Mouse (Mus musculus): ENCODE results near the gene Olfr1037. TPM values are rescaled to one million over a fixed set of nuclear protein-coding genes. Genes with fewer than 3 reads are reported as not detected.
"Not testable (repeated sequence)": the region's sequence is repeated elsewhere in the genome, so short reads cannot be mapped to it uniquely, and the experiment has no call there.

Gene Olfr1037
- polyA plus RNA-seq (2012; rRNA removed) = not detected in 2 replicates

- TF ChIP-seq CTCF (IDR thresholded peaks at IDR 0.05; ENCODE audit: extremely low read depth, insufficient read length, insufficient replicate concordance, low read depth, low read length) = no peak
- no peak for TF ChIP-seq POLR2A (IDR thresholded peaks at IDR 0.05; ENCODE audit: low read depth, low read length)
- 90% methylated on average over 2 of the region's 2 CpGs for WGBS
- H3K36me3 ChIP-seq (ENCODE audit: control insufficient read depth, insufficient read depth, low read length) = no peaks in the 10 kb centered on the region
- H3K27me3 ChIP-seq (ENCODE audit: control insufficient read depth, insufficient read depth, low read length) = no peaks in the 10 kb centered on the region
- no peaks in the 10 kb centered on the region for H3K4me1 ChIP-seq (ENCODE audit: control insufficient read depth, insufficient read depth, insufficient read length, low read length)
- no peak within 1 kb of the TSS for H3K4me3 ChIP-seq (ENCODE audit: low read depth, low read length)
- H3K27ac ChIP-seq (ENCODE audit: insufficient read depth, low read depth, low read length) = no peak within 1 kb of the TSS
Measured at GRCm38 (mm10) chr2:86087285-86087684, at the start of gene Olfr1037. Olfr1037 (minus strand) TSS chr2:86087385.

- no peaks in the 10 kb centered on the region for H3K27me3 ChIP-seq (ENCODE audit: control insufficient read depth, insufficient read depth, low read length)
- no peaks in the 10 kb centered on the region for H3K4me1 ChIP-seq (ENCODE audit: control insufficient read depth, insufficient read depth, insufficient read length, low read length)
- H3K36me3 ChIP-seq (ENCODE audit: control insufficient read depth, insufficient read depth, low read length) = no peaks in the 10 kb centered on the region
- TF ChIP-seq CTCF (IDR thresholded peaks at IDR 0.05; ENCODE audit: extremely low read depth, insufficient read length, insufficient replicate concordance, low read depth, low read length) (no peak), POLR2A (IDR thresholded peaks at IDR 0.05; ENCODE audit: low read depth, low read length) (no peak)
- H3K4me3 ChIP-seq (ENCODE audit: low read depth, low read length) = no peak within 1 kb of the TSS
- H3K27ac ChIP-seq (ENCODE audit: insufficient read depth, low read depth, low read length) = no peak within 1 kb of the TSS
- 92% methylated on average over 1 of the region's 1 CpGs for WGBS
Measured at GRCm38 (mm10) chr2:86135828-86136227, 48.6 kb upstream of the Olfr1037 start, which contains the start of gene Olfr1039. Olfr1039 (minus strand) TSS chr2:86135928.

DNA sequence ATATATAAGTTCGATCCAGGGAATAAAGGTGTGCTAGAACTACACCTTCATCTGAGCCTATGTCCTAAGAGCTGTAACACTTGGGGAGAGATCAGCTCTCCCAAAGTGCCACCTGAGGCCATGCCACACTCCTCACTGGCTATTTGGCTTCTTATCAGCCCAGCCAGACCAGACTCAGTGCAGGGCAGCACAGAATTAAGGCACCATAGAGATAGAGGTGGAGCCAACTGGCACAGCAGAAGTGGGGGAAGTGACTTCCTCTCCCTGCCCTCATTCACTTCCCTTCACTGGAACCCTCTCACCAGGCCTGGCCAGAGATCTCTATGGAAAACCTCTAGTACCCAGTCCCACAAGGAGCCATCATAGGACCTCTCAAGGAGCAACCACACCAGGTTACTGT, 6.7 kb downstream of the Olfr1037 start:
- H3K27me3 ChIP-seq (ENCODE audit: control insufficient read depth, insufficient read depth, low read length); H3K36me3 ChIP-seq (ENCODE audit: control insufficient read depth, insufficient read depth, low read length); H3K4me1 ChIP-seq (ENCODE audit: control insufficient read depth, insufficient read depth, insufficient read length, low read length); H3K27ac ChIP-seq (ENCODE audit: insufficient read depth, low read depth, low read length); H3K4me3 ChIP-seq (ENCODE audit: low read depth, low read length): not testable (repeated sequence)
- 76% methylated on average over 1 of the region's 1 CpGs for WGBS

- H3K4me1 ChIP-seq (ENCODE audit: control insufficient read depth, insufficient read depth, insufficient read length, low read length); H3K27me3 ChIP-seq (ENCODE audit: control insufficient read depth, insufficient read depth, low read length); H3K36me3 ChIP-seq (ENCODE audit: control insufficient read depth, insufficient read depth, low read length); H3K4me3 ChIP-seq (ENCODE audit: low read depth, low read length); H3K27ac ChIP-seq (ENCODE audit: insufficient read depth, low read depth, low read length): not testable (repeated sequence)
Measured at GRCm38 (mm10) chr2:86073692-86074091, 13.5 kb downstream of the Olfr1037 start, which contains the start of gene Olfr1036. Olfr1036 (plus strand) TSS chr2:86073992.

DNA sequence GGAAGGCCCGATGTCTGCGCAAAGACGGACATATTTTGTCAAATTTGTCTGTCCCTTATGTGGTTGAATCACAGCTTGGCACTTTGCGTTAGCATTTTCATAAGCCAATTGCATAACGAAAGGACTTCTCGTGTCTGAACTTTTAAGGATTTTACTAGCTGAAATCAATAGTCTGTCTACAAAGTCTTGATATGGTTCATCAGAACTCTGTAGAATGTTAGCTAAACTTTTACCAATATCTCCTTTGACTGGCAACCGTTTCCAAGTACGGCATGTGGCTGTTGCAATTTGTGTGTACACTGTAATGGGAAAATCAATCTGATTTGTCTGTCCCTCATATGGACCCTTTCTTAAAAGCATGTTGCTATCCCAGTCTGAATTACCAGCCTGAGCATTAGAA, 17.0 kb downstream of the Olfr1037 start:
- no peaks in the 10 kb centered on the region for H3K4me1 ChIP-seq (ENCODE audit: control insufficient read depth, insufficient read depth, insufficient read length, low read length)
- no peak overlapping the region for H3K4me3 ChIP-seq (ENCODE audit: low read depth, low read length)
- TF ChIP-seq CTCF (IDR thresholded peaks at IDR 0.05; ENCODE audit: extremely low read depth, insufficient read length, insufficient replicate concordance, low read depth, low read length) (no peak), POLR2A (IDR thresholded peaks at IDR 0.05; ENCODE audit: low read depth, low read length) (no peak)
- WGBS = 65% methylated on average over 8 of the region's 8 CpGs
- no peak overlapping the region for H3K27ac ChIP-seq (ENCODE audit: insufficient read depth, low read depth, low read length)
- H3K36me3 ChIP-seq (ENCODE audit: control insufficient read depth, insufficient read depth, low read length) = no peaks in the 10 kb centered on the region
- H3K27me3 ChIP-seq (ENCODE audit: control insufficient read depth, insufficient read depth, low read length) = no peaks in the 10 kb centered on the region

- not testable (repeated sequence) for H3K4me3 ChIP-seq (ENCODE audit: low read depth, low read length); H3K27ac ChIP-seq (ENCODE audit: insufficient read depth, low read depth, low read length); H3K36me3 ChIP-seq (ENCODE audit: control insufficient read depth, insufficient read depth, low read length); H3K27me3 ChIP-seq (ENCODE audit: control insufficient read depth, insufficient read depth, low read length); H3K4me1 ChIP-seq (ENCODE audit: control insufficient read depth, insufficient read depth, insufficient read length, low read length)
- 94% methylated on average over 2 of the region's 2 CpGs for WGBS
Measured at GRCm38 (mm10) chr2:86063766-86064165, 23.4 kb downstream of the Olfr1037 start.

- not testable (repeated sequence) for H3K4me3 ChIP-seq (ENCODE audit: low read depth, low read length); H3K36me3 ChIP-seq (ENCODE audit: control insufficient read depth, insufficient read depth, low read length); H3K4me1 ChIP-seq (ENCODE audit: control insufficient read depth, insufficient read depth, insufficient read length, low read length); H3K27ac ChIP-seq (ENCODE audit: insufficient read depth, low read depth, low read length); H3K27me3 ChIP-seq (ENCODE audit: control insufficient read depth, insufficient read depth, low read length)
Measured at GRCm38 (mm10) chr2:86050777-86051176, 36.4 kb downstream of the Olfr1037 start.

GRCm38 (mm10) chr2:86045561-86045960, 41.6 kb downstream of the Olfr1037 start, which contains the start of gene Olfr1034:
Olfr1034 (plus strand) TSS chr2:86045861.
- no peak within 1 kb of the TSS for H3K4me3 ChIP-seq (ENCODE audit: low read depth, low read length)
- no peaks in the 10 kb centered on the region for H3K4me1 ChIP-seq (ENCODE audit: control insufficient read depth, insufficient read depth, insufficient read length, low read length)
- TF ChIP-seq CTCF (IDR thresholded peaks at IDR 0.05; ENCODE audit: extremely low read depth, insufficient read length, insufficient replicate concordance, low read depth, low read length) (no peak), POLR2A (IDR thresholded peaks at IDR 0.05; ENCODE audit: low read depth, low read length) (no peak)
- H3K27ac ChIP-seq (ENCODE audit: insufficient read depth, low read depth, low read length) = no peak within 1 kb of the TSS
- H3K36me3 ChIP-seq (ENCODE audit: control insufficient read depth, insufficient read depth, low read length) = no peaks in the 10 kb centered on the region
- H3K27me3 ChIP-seq (ENCODE audit: control insufficient read depth, insufficient read depth, low read length) = no peaks in the 10 kb centered on the region

Other genes with a start within 250 kb of the Olfr1037 start
- gene Olfr1019, start 241.9 kb downstream of the Olfr1037 start, polyA plus RNA-seq (2012; rRNA removed) = not detected in 2 replicates
- gene Olfr1020, start 240.4 kb downstream of the Olfr1037 start, polyA plus RNA-seq (2012; rRNA removed) = not detected in 2 replicates
- gene Olfr1022, start 218.8 kb downstream of the Olfr1037 start, polyA plus RNA-seq (2012; rRNA removed) = not detected in 2 replicates
- gene Olfr1023, start 201.7 kb downstream of the Olfr1037 start, polyA plus RNA-seq (2012; rRNA removed) = not detected in 2 replicates
- gene Olfr1024, start 182.3 kb downstream of the Olfr1037 start, polyA plus RNA-seq (2012; rRNA removed) = not detected in 2 replicates
- not detected in 2 replicates for gene Olfr1025-ps1, start 172.2 kb downstream of the Olfr1037 start, polyA plus RNA-seq (2012; rRNA removed)
- gene Olfr1026, start 165.8 kb downstream of the Olfr1037 start, polyA plus RNA-seq (2012; rRNA removed) = not detected in 2 replicates
- not detected in 2 replicates for gene Olfr1028, start 136.9 kb downstream of the Olfr1037 start, polyA plus RNA-seq (2012; rRNA removed)
- gene Olfr1029, start 113.5 kb downstream of the Olfr1037 start, polyA plus RNA-seq (2012; rRNA removed) = not detected in 2 replicates
- not detected in 2 replicates for gene Olfr1030, start 108.1 kb downstream of the Olfr1037 start, polyA plus RNA-seq (2012; rRNA removed)
- not detected in 2 replicates for gene Olfr1031, start 97.1 kb downstream of the Olfr1037 start, polyA plus RNA-seq (2012; rRNA removed)
- not detected in 2 replicates for gene Olfr1032, start 81.8 kb downstream of the Olfr1037 start, polyA plus RNA-seq (2012; rRNA removed)
- 0.06 TPM in 1 of 2 replicates, not detected in the other for gene Olfr1033, start 66.8 kb downstream of the Olfr1037 start, polyA plus RNA-seq (2012; rRNA removed)
- 0.03 TPM in 1 of 2 replicates, not detected in the other for gene Olfr1034, start 41.5 kb downstream of the Olfr1037 start, polyA plus RNA-seq (2012; rRNA removed)
- not detected in 2 replicates for gene Olfr1036, start 13.4 kb downstream of the Olfr1037 start, polyA plus RNA-seq (2012; rRNA removed)
- gene Olfr1039, start 48.5 kb upstream of the Olfr1037 start, polyA plus RNA-seq (2012; rRNA removed) = not detected in 2 replicates
- gene Olfr1040, start 59.3 kb upstream of the Olfr1037 start, polyA plus RNA-seq (2012; rRNA removed) = not detected in 2 replicates
- gene Olfr1042, start 74.5 kb upstream of the Olfr1037 start, polyA plus RNA-seq (2012; rRNA removed) = not detected in 2 replicates
- gene Olfr1043, start 80.1 kb upstream of the Olfr1037 start, polyA plus RNA-seq (2012; rRNA removed) = not detected in 2 replicates
- gene Olfr1044, start 90.4 kb upstream of the Olfr1037 start, polyA plus RNA-seq (2012; rRNA removed) = not detected in 2 replicates
- not detected in 2 replicates for gene Olfr52, start 98.3 kb upstream of the Olfr1037 start, polyA plus RNA-seq (2012; rRNA removed)
- not detected in 2 replicates for gene Olfr1045, start 115.6 kb upstream of the Olfr1037 start, polyA plus RNA-seq (2012; rRNA removed)
- not detected in 2 replicates for gene Olfr1046, start 131.9 kb upstream of the Olfr1037 start, polyA plus RNA-seq (2012; rRNA removed)
- not detected in 2 replicates for gene Olfr1047, start 144.0 kb upstream of the Olfr1037 start, polyA plus RNA-seq (2012; rRNA removed)
- not detected in 2 replicates for gene Olfr1048, start 152.9 kb upstream of the Olfr1037 start, polyA plus RNA-seq (2012; rRNA removed)
- not detected in 2 replicates for gene Olfr1049, start 170.9 kb upstream of the Olfr1037 start, polyA plus RNA-seq (2012; rRNA removed)
- not detected in 2 replicates for gene Olfr1051, start 191.7 kb upstream of the Olfr1037 start, polyA plus RNA-seq (2012; rRNA removed)
- gene Olfr1052, start 205.1 kb upstream of the Olfr1037 start, polyA plus RNA-seq (2012; rRNA removed) = not detected in 2 replicates
- not detected in 2 replicates for gene Olfr1053, start 227.9 kb upstream of the Olfr1037 start, polyA plus RNA-seq (2012; rRNA removed)
- not detected in 2 replicates for gene Olfr1054, start 248.0 kb upstream of the Olfr1037 start, polyA plus RNA-seq (2012; rRNA removed)

Measured in small intestine, adult 2 months (tissue).